Mouse (Mus musculus) urinary bladder, postnatal 14 days (tissue): ENCODE measurements around the gene Olfr1461.

Experiments
- DNase-seq: peaks from one replicate; pipeline ENCODE4 v3.0.0; 2021; ENCODE audit warnings: low spot score

The Olfr1461 gene

GRCm38 (mm10) chr19:13162700-13163099, at the start of gene Olfr1461:
Olfr1461 (plus strand) TSS chr19:13163000.
- no peak for DNase-seq

- DNase-seq, result no peak
These were observed 13.4 kb upstream of the Olfr1461 start, which contains the start of gene Olfr1459 for GRCm38 (mm10) chr19:13149449-13149848. Olfr1459 (minus strand) TSS chr19:13149549.

DNA sequence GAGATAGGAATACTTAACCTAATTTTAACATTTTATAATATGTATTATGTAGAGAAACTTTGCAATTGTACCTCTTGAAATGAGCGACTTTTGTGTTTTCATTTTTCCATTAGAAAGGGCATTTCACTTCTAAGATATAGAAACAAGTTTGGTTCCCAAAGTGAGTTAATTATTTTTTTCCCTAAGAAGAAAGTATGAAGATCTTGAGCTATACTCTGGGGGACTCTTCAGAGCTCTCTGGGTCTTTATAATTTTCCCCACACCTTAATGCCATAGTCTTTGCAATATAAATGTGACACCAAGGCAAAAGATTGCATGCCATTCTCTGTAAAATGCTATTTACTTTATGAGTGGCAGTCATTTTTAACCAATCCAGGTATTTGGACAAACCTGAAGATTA, 22.6 kb downstream of the Olfr1461 start, which contains the start of gene Olfr1462:
Olfr1462 (plus strand) TSS at position 301 of the 400 bp plus-strand sequence.
- DNase-seq, result no peak
